Comparison of ENCODE assay signal across 13 mouse cellular contexts in the genomic region with DNA sequence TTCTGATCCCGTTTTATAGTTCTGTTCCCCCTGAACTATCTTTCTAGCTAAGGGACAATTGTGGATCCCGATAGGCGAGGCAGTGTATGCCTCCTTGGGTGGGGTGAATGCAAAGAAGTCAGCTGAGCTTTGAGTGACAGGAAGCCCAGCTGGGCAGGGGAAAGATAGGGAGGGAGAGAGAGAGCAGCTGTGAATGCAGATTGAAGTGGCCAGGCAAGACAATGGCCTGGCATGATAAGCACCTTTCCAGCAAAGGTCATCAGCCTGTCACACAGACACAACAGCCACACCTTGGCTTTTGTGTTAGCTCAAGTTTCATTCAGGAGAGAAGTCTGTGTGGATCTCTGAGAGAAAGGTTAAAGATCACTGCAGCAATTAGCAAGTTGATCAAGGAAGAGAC.
DNase-seq lines count a peak whose midpoint lies in the region; ATAC-seq lines count a peak whose summit lies in the region.
"Had no signal": no experiment of that assay in that cellular context is flagged by ENCODE, and none has a peak within 500 bp of the region (broad histone marks: within the 10 kb centered on the region; RNA-seq: fewer than 3 reads in every experiment).

No protein-coding gene starts in this region.

- WGBS in heart, embryonic 11.5 days (ENCODE audit: insufficient replicate concordance), result 11% methylated on average over 3 of the region's 3 CpGs

- H3K4me1 ChIP-seq in heart, embryonic 11.5 days (ENCODE audit: control insufficient read depth, insufficient read depth, low read length), result peaks cover 9% of the 10 kb centered on the region
- H3K4me1 ChIP-seq: stomach, embryonic 15.5 days had no signal

- no peak overlapping the region for H3K9ac ChIP-seq in heart, embryonic 11.5 days (ENCODE audit: low read depth, low read length)
- H3K9ac ChIP-seq: stomach, embryonic 15.5 days had no signal

- peak; percentile 97 for ATAC-seq in heart, embryonic 11.5 days (replicated peaks; ENCODE audit: insufficient number of reproducible peaks, low FRiP score, low TSS enrichment)
- ATAC-seq: CD4-positive, CD25-positive, alpha-beta regulatory T cell, adult 4 months; forebrain, embryonic 14.5 days had no signal

- H3K4me3 ChIP-seq in heart, embryonic 11.5 days (ENCODE audit: low read depth, low read length), result no peak overlapping the region
- H3K4me3 ChIP-seq: left cerebral cortex, adult 2 months; stomach, embryonic 15.5 days had no signal

- H3K4me2 ChIP-seq in heart, embryonic 11.5 days, result 0 out of 2 replicates have a peak overlapping the region, but pooled peaks have one; percentile 22
- H3K4me2 ChIP-seq: stomach, embryonic 15.5 days had no signal

- H3K36me3 ChIP-seq in heart, embryonic 11.5 days (ENCODE audit: control insufficient read depth, insufficient read depth, low read length), result no peaks in the 10 kb centered on the region
- H3K36me3 ChIP-seq: stomach, embryonic 15.5 days had no signal

- intact Hi-C loops in heart, postnatal 25 days (cut with DNase I), result loop anchor here (10.0 kb wide), 1 partner anchor 228 kb away; no protein-coding TSS in a partner anchor
- intact Hi-C loops in heart, postnatal 10 days (cut with DNase I), result loop anchor here (10.0 kb wide), 1 partner anchor 258 kb away; no protein-coding TSS in a partner anchor

- no peaks in the 10 kb centered on the region for H3K9me3 ChIP-seq in heart, embryonic 11.5 days (replicated peaks; ENCODE audit: control insufficient read depth, low read length)
- H3K9me3 ChIP-seq: stomach, embryonic 15.5 days had no signal

- H3K27me3 ChIP-seq in heart, embryonic 11.5 days (ENCODE audit: control insufficient read depth, insufficient read depth, low read length), result no peaks in the 10 kb centered on the region
- H3K27me3 ChIP-seq: stomach, embryonic 15.5 days had no signal

- H3K27ac ChIP-seq in heart, embryonic 11.5 days (ENCODE audit: low read depth, low read length), result peak overlapping the region; percentile 67
- H3K27ac ChIP-seq: left cerebral cortex, adult 2 months; stomach, embryonic 15.5 days had no signal

- DNase-seq in heart, postnatal 25 days (ENCODE audit: low spot score), result no peak
- DNase-seq in B cell, adult 2 months, result peak; percentile 32 to 44
- peak; percentile 72 for DNase-seq in WW6 (ENCODE audit: low read depth, low spot score)
- DNase-seq in heart, postnatal 10 days, result peak; percentile 11 to 22
- DNase-seq in left cerebral cortex, adult 9 months (ENCODE audit: low spot score in 2 of 2), result no peak
- DNase-seq in kidney, postnatal 10 days, result no peak
- DNase-seq in kidney, adult 11 months, result no peak
- DNase-seq: lung, adult 18-20 months had no signal

Comparison
In these comparisons a context has a peak if more than half of its experiments do, and no peak if none do; other contexts are left out.
1. DNase-seq: peak in B cell, adult 2 months (2 of 2), WW6 (single experiment) and heart, postnatal 10 days (2 of 2); none in heart, postnatal 25 days (single experiment), left cerebral cortex, adult 9 months (0 of 2), kidney, postnatal 10 days (single experiment) and kidney, adult 11 months (single experiment).